Mouse (Mus musculus): ENCODE data around the gene Arhgef39. TPM values are rescaled to one million over a fixed set of nuclear protein-coding genes. Genes with fewer than 3 reads are reported as not detected.

The Arhgef39 gene
- total and polyA plus RNA-seq, 2 experiments from 2014 or later, result 3.9 to 4.5 TPM

GRCm38 (mm10) chr4:43508666-43508997, 9.1 kb upstream of the Arhgef39 start:
- H3K27me3 ChIP-seq (ENCODE audit: insufficient read depth, low read length), result peaks cover 3% of the 10 kb centered on the region
- peak overlapping the region; percentile 46 for H3K4me2 ChIP-seq (ENCODE audit: low read depth)
- DNase-seq (no peak), ATAC-seq (peak; percentile 34; the same call in 1 of the 2 replicates)
- H3K4me1 ChIP-seq (ENCODE audit: insufficient read depth), result 0 out of 2 replicates have a peak, but pooled peaks cover 2% of the 10 kb centered on the region
- H3K36me3 ChIP-seq (ENCODE audit: insufficient read depth), result no peaks in the 10 kb centered on the region
- 10% methylated on average over 13 of the region's 13 CpGs for WGBS
- no peak for TF ChIP-seq CTCF (IDR thresholded peaks at IDR 0.05; ENCODE audit: low read depth)
- no peak overlapping the region for H3K9ac ChIP-seq
- no peaks in the 10 kb centered on the region for H3K9me3 ChIP-seq (ENCODE audit: low read length)
- H3K4me3 ChIP-seq (ENCODE audit: low read depth, low read length), result peak overlapping the region; percentile 24
- no peak overlapping the region for H3K27ac ChIP-seq (ENCODE audit: low read depth, low read length)

- Histone ChIP-seq H3K9me3 (ENCODE audit: low read length) (no peaks in the 10 kb centered on the region), H3K27me3 (ENCODE audit: insufficient read depth, low read length) (peaks cover 3% of the 10 kb centered on the region), H3K4me3 (ENCODE audit: low read depth, low read length) (peak overlapping the region; percentile 24), H3K4me1 (ENCODE audit: insufficient read depth) (0 out of 2 replicates have a peak, but pooled peaks cover 2% of the 10 kb centered on the region), H3K4me2 (ENCODE audit: low read depth) (peak overlapping the region; percentile 46), H3K36me3 (ENCODE audit: insufficient read depth) (no peaks in the 10 kb centered on the region), H3K27ac (ENCODE audit: low read depth, low read length) (no peak overlapping the region), H3K9ac (no peak overlapping the region)
- ATAC-seq (peak; percentile 27; the same call in 1 of the 2 replicates), DNase-seq (peak; percentile 21)
- TF ChIP-seq CTCF (IDR thresholded peaks at IDR 0.05; ENCODE audit: low read depth), result no peak
- 12% methylated on average over 20 of the region's 22 CpGs for WGBS
Observed at GRCm38 (mm10) chr4:43507938-43508665, 8.6 kb upstream of the Arhgef39 start.

GRCm38 (mm10) chr4:43506536-43507185, 7.2 kb upstream of the Arhgef39 start, which contains the start of gene Car9:
TSS of gene Car9 (plus strand) at chr4:43506966.
- 0 out of 2 replicates have a peak, but pooled peaks cover 2% of the 10 kb centered on the region for H3K4me1 ChIP-seq (ENCODE audit: insufficient read depth)
- WGBS, result 50% methylated on average over 9 of the region's 9 CpGs
- no peak within 1 kb of the TSS for H3K9ac ChIP-seq
- no peak within 1 kb of the TSS for H3K4me3 ChIP-seq (ENCODE audit: low read depth, low read length)
- no peak for TF ChIP-seq CTCF (IDR thresholded peaks at IDR 0.05; ENCODE audit: low read depth)
- no peak within 1 kb of the TSS; the same call in 1 of the 2 replicates for H3K4me2 ChIP-seq (ENCODE audit: low read depth)
- DNase-seq (no peak), ATAC-seq (no peak)
- H3K36me3 ChIP-seq (ENCODE audit: insufficient read depth), result no peaks in the 10 kb centered on the region
- no peaks in the 10 kb centered on the region for H3K9me3 ChIP-seq (ENCODE audit: low read length)
- H3K27ac ChIP-seq (ENCODE audit: low read depth, low read length), result no peak within 1 kb of the TSS
- H3K27me3 ChIP-seq (ENCODE audit: insufficient read depth, low read length), result peaks cover 3% of the 10 kb centered on the region

- no peak overlapping the region for H3K4me2 ChIP-seq (ENCODE audit: low read depth)
- WGBS, result 47% methylated on average over 8 of the region's 8 CpGs
- H3K27me3 ChIP-seq (ENCODE audit: insufficient read depth, low read length), result peaks cover 3% of the 10 kb centered on the region
- H3K27ac ChIP-seq (ENCODE audit: low read depth, low read length), result no peak overlapping the region
- ATAC-seq (no peak), DNase-seq (no peak)
- H3K9ac ChIP-seq, result no peak overlapping the region
- H3K4me3 ChIP-seq (ENCODE audit: low read depth, low read length), result no peak overlapping the region
- H3K9me3 ChIP-seq (ENCODE audit: low read length), result no peaks in the 10 kb centered on the region
- H3K36me3 ChIP-seq (ENCODE audit: insufficient read depth), result no peaks in the 10 kb centered on the region
- 0 out of 2 replicates have a peak, but pooled peaks cover 2% of the 10 kb centered on the region for H3K4me1 ChIP-seq (ENCODE audit: insufficient read depth)
- no peak for TF ChIP-seq CTCF (IDR thresholded peaks at IDR 0.05; ENCODE audit: low read depth)
Observed at GRCm38 (mm10) chr4:43506074-43506473, 6.6 kb upstream of the Arhgef39 start.

- Histone ChIP-seq H3K36me3 (ENCODE audit: insufficient read depth) (no peaks in the 10 kb centered on the region), H3K9ac (no peak overlapping the region), H3K4me1 (ENCODE audit: insufficient read depth) (0 out of 2 replicates have a peak, but pooled peaks cover 2% of the 10 kb centered on the region), H3K4me2 (ENCODE audit: low read depth) (no peak overlapping the region), H3K27ac (ENCODE audit: low read depth, low read length) (no peak overlapping the region), H3K27me3 (ENCODE audit: insufficient read depth, low read length) (peaks cover 3% of the 10 kb centered on the region), H3K4me3 (ENCODE audit: low read depth, low read length) (no peak overlapping the region), H3K9me3 (ENCODE audit: low read length) (no peaks in the 10 kb centered on the region)
- 87% methylated on average over 4 of the region's 4 CpGs for WGBS
- ATAC-seq (no peak), DNase-seq (no peak)
- TF ChIP-seq CTCF (IDR thresholded peaks at IDR 0.05; ENCODE audit: low read depth), result no peak
Observed at GRCm38 (mm10) chr4:43504269-43504668, 4.8 kb upstream of the Arhgef39 start.

GRCm38 (mm10) chr4:43503506-43503905, 4.0 kb upstream of the Arhgef39 start:
- Histone ChIP-seq H3K36me3 (ENCODE audit: insufficient read depth) (no peaks in the 10 kb centered on the region), H3K4me2 (ENCODE audit: low read depth) (no peak overlapping the region), H3K4me1 (ENCODE audit: insufficient read depth) (0 out of 2 replicates have a peak, but pooled peaks cover 2% of the 10 kb centered on the region), H3K9me3 (ENCODE audit: low read length) (no peaks in the 10 kb centered on the region), H3K4me3 (ENCODE audit: low read depth, low read length) (no peak overlapping the region), H3K9ac (no peak overlapping the region), H3K27ac (ENCODE audit: low read depth, low read length) (no peak overlapping the region), H3K27me3 (ENCODE audit: insufficient read depth, low read length) (no peaks in the 10 kb centered on the region; the same call in 1 of the 2 replicates)
- DNase-seq (no peak), ATAC-seq (no peak)
- 83% methylated on average over 6 of the region's 6 CpGs for whole genome bisulfite sequencing
- no peak for TF ChIP-seq CTCF (IDR thresholded peaks at IDR 0.05; ENCODE audit: low read depth)

- 86% methylated on average over 2 of the region's 2 CpGs for WGBS
- ATAC-seq, result no peak
- no peak overlapping the region for H3K4me3 ChIP-seq (ENCODE audit: low read depth, low read length)
- no peaks in the 10 kb centered on the region; the same call in 1 of the 2 replicates for H3K27me3 ChIP-seq (ENCODE audit: insufficient read depth, low read length)
- H3K4me1 ChIP-seq (ENCODE audit: insufficient read depth), result no peaks in the 10 kb centered on the region
- DNase-seq, result no peak
- H3K4me2 ChIP-seq (ENCODE audit: low read depth), result no peak overlapping the region
- no peaks in the 10 kb centered on the region for H3K9me3 ChIP-seq (ENCODE audit: low read length)
- H3K36me3 ChIP-seq (ENCODE audit: insufficient read depth), result no peaks in the 10 kb centered on the region
- H3K9ac ChIP-seq, result no peak overlapping the region
- no peak overlapping the region for H3K27ac ChIP-seq (ENCODE audit: low read depth, low read length)
- no peak for TF ChIP-seq CTCF (IDR thresholded peaks at IDR 0.05; ENCODE audit: low read depth)
Observed at GRCm38 (mm10) chr4:43503041-43503440, 3.5 kb upstream of the Arhgef39 start.
